Mouse (Mus musculus) kidney, adult 8-10 months (tissue): Measurements from ENCODE around the gene Pear1.

Experiments used
- DNase-seq, 2 experiments: peaks; one replicate each; pipeline ENCODE4 v3.0.0; 2022

The Pear1 gene

DNA sequence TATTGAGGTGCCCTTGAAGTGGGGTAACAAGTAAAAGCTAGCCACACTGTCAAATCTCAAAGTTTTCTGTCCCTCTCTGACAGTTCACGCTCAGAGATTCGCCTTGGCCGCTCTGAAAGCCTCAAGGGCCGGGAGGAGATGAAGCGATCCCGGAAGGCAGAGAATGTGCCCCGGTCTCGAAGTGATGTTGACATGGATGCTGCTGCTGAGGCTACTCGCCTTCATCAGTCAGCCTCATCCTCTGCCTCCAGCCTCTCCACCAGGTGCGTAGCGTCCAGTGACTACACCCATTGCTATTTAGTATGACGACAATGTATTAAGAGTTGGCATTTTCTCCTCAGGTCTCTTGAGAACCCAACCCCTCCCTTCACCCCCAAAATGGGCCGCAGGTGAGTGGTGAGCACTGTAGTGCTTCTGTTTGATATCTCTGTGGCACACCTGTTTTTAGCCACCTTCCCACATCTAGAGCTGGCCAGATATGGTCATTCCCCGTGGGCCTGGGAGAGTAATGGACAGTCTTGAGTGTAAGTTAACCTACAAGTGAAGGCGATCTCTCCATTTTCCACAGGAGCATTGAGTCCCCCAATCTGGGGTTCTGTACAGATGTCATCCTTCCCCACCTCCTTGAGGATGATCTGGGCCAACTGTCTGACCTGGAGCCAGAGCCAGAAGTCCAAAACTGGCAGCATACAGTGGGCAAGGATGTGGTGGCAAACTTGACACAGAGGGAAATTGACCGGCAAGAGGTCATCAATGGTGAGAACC, 98.5 kb downstream of the Pear1 start:
- no peak for DNase-seq

DNA sequence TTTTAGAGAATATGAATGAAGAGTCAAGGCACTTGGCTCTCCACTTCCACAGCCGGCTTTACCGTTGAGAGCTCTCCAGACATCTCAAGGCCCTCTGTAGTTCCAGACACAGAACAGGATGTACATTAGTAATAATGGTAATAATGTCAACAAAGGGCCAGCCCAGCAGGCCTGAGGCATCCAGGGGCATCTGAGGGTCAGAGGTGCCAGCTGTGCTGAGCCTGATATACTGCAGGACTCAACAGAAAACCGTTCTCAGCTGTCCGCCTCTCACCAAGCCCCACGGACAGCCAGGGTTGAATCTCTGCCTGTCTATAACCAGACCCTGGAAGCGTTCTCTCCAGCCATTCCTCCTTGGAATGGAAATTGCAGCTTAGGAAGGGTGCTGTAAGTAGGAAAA, 99.5 kb downstream of the Pear1 start:
- DNase-seq = no peak

DNA sequence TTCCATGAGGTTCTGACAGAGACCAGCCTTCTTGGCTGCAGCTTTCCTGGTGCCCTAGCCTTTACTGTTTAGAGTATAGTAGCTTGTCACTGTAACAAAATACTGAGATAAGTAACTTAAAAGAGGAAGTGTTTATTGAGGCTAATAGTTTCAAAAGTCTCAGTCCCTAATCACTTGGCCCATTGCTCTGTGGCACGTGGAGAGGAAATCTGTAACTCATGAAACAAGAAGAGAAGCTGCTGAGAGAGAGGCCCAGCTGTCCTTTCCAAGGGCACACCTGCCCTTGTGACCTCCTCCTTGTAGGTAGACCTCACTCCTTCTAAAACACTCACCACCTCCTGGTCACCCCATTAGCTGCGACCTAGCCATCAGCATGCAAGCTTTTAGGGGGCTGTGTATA, 105.6 kb downstream of the Pear1 start:
- DNase-seq = no peak
